Mouse (Mus musculus) testis, adult 2 months (tissue): ENCODE results near the gene Ttc25.

Source experiments
- CTCF ChIP-seq: fragments of 200-500 bp; IDR thresholded peaks from 2 replicates; pipeline ENCODE4 v1.5.1; 2012; ENCODE audit warnings: low read depth, mild to moderate bottlenecking, inconsistent platforms, low read length, moderate library complexity; ENCODE audit not compliant: control insufficient read depth, insufficient read depth, insufficient replicate concordance
- POLR2A ChIP-seq: fragments of 200-500 bp; IDR thresholded peaks from 2 replicates; pipeline ENCODE4 v1.6.1; 2012; ENCODE audit warnings: low read depth, mild to moderate bottlenecking, inconsistent platforms, low read length, moderate library complexity; ENCODE audit not compliant: control insufficient read depth

DNA sequence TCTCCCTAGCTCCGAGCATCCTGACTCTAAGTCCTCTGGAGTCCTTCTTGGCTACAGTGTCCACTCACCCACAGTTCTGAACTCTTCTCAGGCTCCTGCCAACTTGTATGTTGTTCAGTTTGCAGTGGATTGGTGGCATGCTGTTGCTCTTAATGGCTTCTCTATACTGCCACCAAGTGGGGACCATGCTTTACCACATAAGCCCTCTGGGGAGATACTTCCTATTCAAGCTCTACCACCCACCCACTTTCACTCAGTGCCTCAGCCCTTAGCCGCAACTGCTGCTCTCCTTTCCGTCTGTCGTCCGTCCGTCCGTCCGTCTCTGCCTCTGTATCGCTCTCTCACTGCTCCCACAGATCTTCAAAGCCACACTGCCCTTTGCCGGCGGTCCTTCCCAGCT is 10.2 kb downstream of the Ttc25 start:
- TF ChIP-seq CTCF: peak; percentile 12; the same call in 1 of the 2 replicates
- no peak for TF ChIP-seq POLR2A
